ENCODE assay signal across 8 mouse cellular contexts in the genomic region with DNA sequence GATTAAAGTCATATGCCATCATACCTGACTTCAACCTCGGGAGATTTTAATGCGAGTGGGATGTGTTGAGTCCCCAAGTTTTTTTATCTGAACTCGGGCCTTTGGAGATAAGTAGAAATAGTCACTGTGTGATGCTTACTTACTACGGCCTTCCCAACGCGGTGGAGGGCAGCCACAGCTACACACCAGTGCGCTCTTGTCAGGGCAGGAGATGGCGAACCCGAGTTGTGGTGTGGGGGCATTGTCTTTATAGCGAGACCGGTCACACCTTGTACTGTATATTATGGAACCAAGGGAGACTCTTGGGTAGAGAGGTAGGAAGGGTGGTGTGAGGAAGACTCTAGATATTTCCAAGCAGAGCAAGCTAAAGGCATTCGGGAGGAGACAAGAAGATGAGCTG. TPM values are rescaled to one million over a fixed set of nuclear protein-coding genes. Genes with fewer than 3 reads are reported as not detected.
DNase-seq lines count a peak whose midpoint lies in the region; ATAC-seq and TF ChIP-seq lines count a peak whose summit lies in the region.

No protein-coding gene starts in this region.

- peak overlapping the region; percentile 78 to 93 for H3K4me3 ChIP-seq in heart, embryonic 14.5 days (ENCODE audit: control insufficient read depth in 1 of 2, insufficient read depth in 1 of 2, low read depth in 1 of 2, low read length in 2 of 2)
- H3K4me3 ChIP-seq in G1E (ENCODE audit: low read depth, low read length): peak overlapping the region; percentile 88
- H3K4me3 ChIP-seq in hindbrain, embryonic 11.5 days (ENCODE audit: low read depth, low read length): peak overlapping the region; percentile 95
- peak overlapping the region; percentile 92 for H3K4me3 ChIP-seq in midbrain, embryonic 13.5 days (replicated peaks)

- H3K27ac ChIP-seq in heart, embryonic 14.5 days (replicated peaks in 1 of 2; ENCODE audit: control insufficient read depth in 1 of 2, insufficient read depth in 1 of 2, low read depth in 2 of 2, low read length in 2 of 2): no peak overlapping the region
- H3K27ac ChIP-seq in hindbrain, embryonic 11.5 days (ENCODE audit: low read depth, low read length): no peak overlapping the region
- H3K27ac ChIP-seq in midbrain, embryonic 13.5 days: no peak overlapping the region

- H3K9ac ChIP-seq in heart, embryonic 14.5 days (ENCODE audit: low read length): peak overlapping the region; percentile 90
- H3K9ac ChIP-seq in hindbrain, embryonic 11.5 days (ENCODE audit: low read depth, low read length): peak overlapping the region; percentile 77
- H3K9ac ChIP-seq in midbrain, embryonic 13.5 days (replicated peaks): peak overlapping the region; percentile 88

- ATAC-seq in heart, embryonic 14.5 days (ENCODE audit: insufficient number of reproducible peaks, insufficient read depth, low FRiP score, low read depth): no peak
- no peak for ATAC-seq in G1E (ENCODE audit: extremely low read depth, insufficient number of reproducible peaks, low FRiP score, poor library complexity, severe bottlenecking)
- ATAC-seq in hindbrain, embryonic 11.5 days (ENCODE audit: low FRiP score): no peak
- no peak for ATAC-seq in midbrain, embryonic 13.5 days
- ATAC-seq in monocyte, adult 5-6 weeks (replicated peaks; ENCODE audit: insufficient number of reproducible peaks, low FRiP score, low TSS enrichment, poor library complexity, severe bottlenecking): no peak

- peaks cover 23% of the 10 kb centered on the region for H3K36me3 ChIP-seq in heart, embryonic 14.5 days (ENCODE audit: control insufficient read depth, insufficient read depth, low read length)
- peaks cover 55% of the 10 kb centered on the region for H3K36me3 ChIP-seq in G1E (replicated peaks)
- H3K36me3 ChIP-seq in hindbrain, embryonic 11.5 days (ENCODE audit: control insufficient read depth, insufficient read depth, low read length): peaks cover 9% of the 10 kb centered on the region; the same call in 1 of the 2 replicates
- H3K36me3 ChIP-seq in midbrain, embryonic 13.5 days: peaks cover 19% of the 10 kb centered on the region

- no peaks in the 10 kb centered on the region for H3K27me3 ChIP-seq in heart, embryonic 14.5 days (ENCODE audit: control insufficient read depth, insufficient read depth, low read length)
- H3K27me3 ChIP-seq in G1E (ENCODE audit: insufficient read depth, low read length): no peaks in the 10 kb centered on the region
- no peaks in the 10 kb centered on the region for H3K27me3 ChIP-seq in hindbrain, embryonic 11.5 days (ENCODE audit: control insufficient read depth, insufficient read depth, low read length)
- H3K27me3 ChIP-seq in midbrain, embryonic 13.5 days: no peaks in the 10 kb centered on the region

- TF ChIP-seq CTCF in G1E (IDR thresholded peaks at IDR 0.05; ENCODE audit: low read depth, low read length): no peak

- no peak for DNase-seq in heart, adult 18-20 months
- no peak for DNase-seq in G1E (ENCODE audit: low spot score)
- no peak for DNase-seq in hindbrain, embryonic 11.5 days (ENCODE audit: low spot score)
- no peak for DNase-seq in urinary bladder, adult 18-20 months (ENCODE audit: low spot score in 2 of 2)
- no peak for DNase-seq in layer of hippocampus, postnatal 25 days (ENCODE audit: extremely low spot score in 1 of 2, low spot score in 1 of 2)

- H3K9me3 ChIP-seq in heart, embryonic 14.5 days (ENCODE audit: control insufficient read depth, low read length): no peaks in the 10 kb centered on the region
- no peaks in the 10 kb centered on the region for H3K9me3 ChIP-seq in G1E (replicated peaks)
- no peaks in the 10 kb centered on the region for H3K9me3 ChIP-seq in hindbrain, embryonic 11.5 days (ENCODE audit: control insufficient read depth, low read length)
- no peaks in the 10 kb centered on the region for H3K9me3 ChIP-seq in midbrain, embryonic 13.5 days

- peak overlapping the region; percentile 93 for H3K4me2 ChIP-seq in heart, embryonic 14.5 days (ENCODE audit: low read length)
- H3K4me2 ChIP-seq in hindbrain, embryonic 11.5 days (replicated peaks; ENCODE audit: low read depth, low read length): peak overlapping the region; percentile 57
- peak overlapping the region; percentile 75 for H3K4me2 ChIP-seq in midbrain, embryonic 13.5 days (replicated peaks)

- 20% methylated on average over 12 of the region's 12 CpGs for WGBS in heart, embryonic 14.5 days
- 21% methylated on average over 12 of the region's 12 CpGs for WGBS in hindbrain, embryonic 11.5 days
- WGBS in midbrain, embryonic 13.5 days: 16% methylated on average over 12 of the region's 12 CpGs

- H3K4me1 ChIP-seq in heart, embryonic 14.5 days (ENCODE audit: control insufficient read depth in 2 of 2, insufficient read depth in 2 of 2, low read length in 2 of 2): peaks cover 4 to 18% of the 10 kb centered on the region in 2 experiments; a peak in 3 of 4 replicates
- H3K4me1 ChIP-seq in G1E (ENCODE audit: insufficient read depth, low read depth, low read length): peaks cover 51% of the 10 kb centered on the region
- H3K4me1 ChIP-seq in hindbrain, embryonic 11.5 days (replicated peaks; ENCODE audit: control insufficient read depth, insufficient read depth, low read length): peaks cover 2% of the 10 kb centered on the region; the same call in 1 of the 2 replicates
- H3K4me1 ChIP-seq in midbrain, embryonic 13.5 days (replicated peaks): peaks cover 33% of the 10 kb centered on the region

RNA-seq across cellular contexts. Expression of a gene that starts 1.2 kb away (rescaled TPM):
- 177 and 193 TPM in 2 replicates for polyA plus RNA-seq in heart, embryonic 14.5 days (2014; fragmentation: Nextera tagmentation; extraction: Ambion mirVana)
- total RNA-seq in heart, adult 18-20 months (2021): 100 to 1,000 TPM; 105 to 113 TPM
- 1,241 and 1,318 TPM in 2 replicates for total RNA-seq in G1E (2014; fragmentation: Nextera tagmentation)
- 259 and 387 TPM in 2 replicates for total RNA-seq in G1E (2017)
- polyA plus RNA-seq in G1E (2012): 2,119 and 2,262 TPM in 2 replicates
- 342 and 368 TPM in 2 replicates for polyA plus RNA-seq in hindbrain, embryonic 11.5 days (2014; fragmentation: Nextera tagmentation; extraction: Ambion mirVana)
- polyA plus RNA-seq in midbrain, embryonic 13.5 days (2015; fragmentation: Nextera tagmentation; extraction: Ambion mirVana): 241 and 244 TPM in 2 replicates
- total RNA-seq in monocyte, adult 5-6 weeks (2017): 271 to 340 TPM (median 288 TPM) in 3 replicates
- total RNA-seq in layer of hippocampus, postnatal 25 days (2021): 100 to 1,000 TPM; 126 to 148 TPM

RNA-seq across cellular contexts. Expression of a gene that starts 57.8 kb away (rescaled TPM):
- polyA plus RNA-seq in heart, embryonic 14.5 days (2014; fragmentation: Nextera tagmentation; extraction: Ambion mirVana): 2.4 and 3.5 TPM in 2 replicates
- under 1 TPM; 0.42 to 0.75 TPM for total RNA-seq in heart, adult 18-20 months (2021)
- total RNA-seq in G1E (2014; fragmentation: Nextera tagmentation) (not detected in 2 replicates), G1E (2017) (0.12 and 0.16 TPM in 2 replicates)
- 0.02 TPM in 1 of 2 replicates, not detected in the other for polyA plus RNA-seq in G1E (2012)
- polyA plus RNA-seq in hindbrain, embryonic 11.5 days (2014; fragmentation: Nextera tagmentation; extraction: Ambion mirVana): 2.8 and 2.9 TPM in 2 replicates
- polyA plus RNA-seq in midbrain, embryonic 13.5 days (2015; fragmentation: Nextera tagmentation; extraction: Ambion mirVana): 2.6 and 2.7 TPM in 2 replicates
- total RNA-seq in monocyte, adult 5-6 weeks (2017): 1.9 to 10.4 TPM (median 2.5 TPM) in 3 replicates
- total RNA-seq in layer of hippocampus, postnatal 25 days (2021): 1 to 10 TPM; 1.5 to 1.6 TPM
